ENCODE assay signal across 11 mouse cellular contexts in the genomic region with DNA sequence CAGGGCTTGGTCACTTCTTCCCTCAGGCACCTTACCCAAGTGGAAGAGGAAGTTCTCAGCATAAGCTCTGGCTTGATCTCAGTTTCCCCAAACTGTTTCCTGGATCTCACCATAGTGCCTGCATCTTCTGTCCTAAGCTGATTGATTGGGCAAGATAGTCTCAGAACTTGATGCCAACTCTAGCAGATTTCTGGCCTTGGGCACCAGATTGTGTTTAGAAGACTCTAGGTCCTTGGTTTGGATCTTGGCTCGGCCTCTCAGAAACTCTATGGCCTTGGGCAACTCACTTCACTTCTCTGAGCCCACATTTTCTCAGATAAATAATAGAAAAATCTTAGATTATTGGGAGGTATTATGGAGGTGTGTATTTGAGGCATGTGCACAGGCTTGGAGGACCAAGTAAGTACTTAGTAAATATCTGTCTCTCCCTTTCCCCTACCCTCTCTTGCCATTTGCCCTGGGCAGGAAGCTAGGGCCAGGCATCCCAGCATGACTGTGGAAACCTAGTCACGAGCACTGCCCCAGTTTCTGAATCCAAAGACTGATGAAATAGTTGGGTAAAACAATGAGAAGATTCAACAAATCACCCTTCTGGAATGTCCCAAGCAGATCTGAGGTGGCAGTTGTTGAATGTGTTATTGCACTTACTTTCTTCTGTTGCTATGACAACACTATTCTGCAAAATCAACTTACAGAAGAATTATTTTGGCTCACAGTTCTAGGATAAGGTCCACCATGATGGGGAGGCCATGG.
"Had no signal": no experiment of that assay in that cellular context is flagged by ENCODE, and none has a peak within 500 bp of the region (broad histone marks: within the 10 kb centered on the region; RNA-seq: fewer than 3 reads in every experiment).

No protein-coding gene starts in this region.

- DNase-seq: kidney, adult 2 months; kidney, postnatal 25 days; layer of hippocampus, adult 9-11 months; liver, embryonic 13.5 days; lung, embryonic 14.5 days; retina, postnatal 1 day; thymus, adult 18-20 months; thymus, postnatal 36 days had no signal

- ATAC-seq: lung, postnatal 0 days; midbrain, embryonic 13.5 days; midbrain, embryonic 16.5 days had no signal
